ENCODE assay signal across 7 mouse cellular contexts in genomic region chr16:84835823-84836743, GRCm38 (mm10). TPM values are rescaled to one million over a fixed set of nuclear protein-coding genes. Genes with fewer than 3 reads are reported as not detected.
DNase-seq lines count a peak whose midpoint lies in the region; ATAC-seq and TF ChIP-seq lines count a peak whose summit lies in the region.

No protein-coding gene starts in this region.

- no peaks in the 10 kb centered on the region for H3K9me3 ChIP-seq in forebrain, embryonic 15.5 days
- H3K9me3 ChIP-seq in hindbrain, embryonic 11.5 days (ENCODE audit: control insufficient read depth, low read length) = no peaks in the 10 kb centered on the region

- intact Hi-C loops in left cerebral cortex, adult 2 months (cut with DNase I) = loop anchor here (1.0 to 10.0 kb wide), 2 partner anchors 101 to 339 kb away; partner anchors contain the start of genes App and Mrpl39

- TF ChIP-seq CTCF in left cerebral cortex, adult 2 months (IDR thresholded peaks at IDR 0.05) = no peak

- no peaks in the 10 kb centered on the region for H3K27me3 ChIP-seq in forebrain, embryonic 15.5 days
- H3K27me3 ChIP-seq in hindbrain, embryonic 11.5 days (ENCODE audit: control insufficient read depth, insufficient read depth, low read length) = no peaks in the 10 kb centered on the region

- 6% methylated on average over 29 of the region's 29 CpGs for WGBS in forebrain, embryonic 15.5 days
- WGBS in hindbrain, embryonic 11.5 days = 9% methylated on average over 28 of the region's 29 CpGs

- peak; percentile 15 for ATAC-seq in forebrain, embryonic 15.5 days (replicated peaks)
- ATAC-seq in hindbrain, embryonic 11.5 days (ENCODE audit: low FRiP score) = peak; percentile 11; the same call in 1 of the 2 replicates

- peak overlapping the region; percentile 96 for H3K9ac ChIP-seq in forebrain, embryonic 15.5 days (replicated peaks)
- peak overlapping the region; percentile 96 for H3K9ac ChIP-seq in hindbrain, embryonic 11.5 days (ENCODE audit: low read depth, low read length)

- peak overlapping the region; percentile 96 for H3K27ac ChIP-seq in brown adipose tissue, adult 24 weeks (replicated peaks; ENCODE audit: low read depth, low read length)
- peak overlapping the region; percentile 96 for H3K27ac ChIP-seq in forebrain, embryonic 15.5 days (replicated peaks)
- H3K27ac ChIP-seq in hindbrain, embryonic 11.5 days (ENCODE audit: low read depth, low read length) = peak overlapping the region; percentile 97
- H3K27ac ChIP-seq in left cerebral cortex, adult 2 months = peak overlapping the region; percentile 100

- peaks cover 13% of the 10 kb centered on the region for H3K4me1 ChIP-seq in brown adipose tissue, adult 24 weeks (ENCODE audit: control insufficient read depth, insufficient read depth, insufficient read length, low read length)
- H3K4me1 ChIP-seq in forebrain, embryonic 15.5 days = peaks cover 44% of the 10 kb centered on the region
- no peaks in the 10 kb centered on the region for H3K4me1 ChIP-seq in hindbrain, embryonic 11.5 days (replicated peaks; ENCODE audit: control insufficient read depth, insufficient read depth, low read length)

- peak overlapping the region; percentile 99 for H3K4me3 ChIP-seq in brown adipose tissue, adult 24 weeks (ENCODE audit: insufficient read depth, low read depth, low read length)
- H3K4me3 ChIP-seq in forebrain, embryonic 15.5 days = peak overlapping the region; percentile 88
- peak overlapping the region; percentile 95 for H3K4me3 ChIP-seq in hindbrain, embryonic 11.5 days (ENCODE audit: low read depth, low read length)
- H3K4me3 ChIP-seq in left cerebral cortex, adult 2 months = peak overlapping the region; percentile 100

- peaks cover 18% of the 10 kb centered on the region for H3K36me3 ChIP-seq in forebrain, embryonic 15.5 days
- H3K36me3 ChIP-seq in hindbrain, embryonic 11.5 days (ENCODE audit: control insufficient read depth, insufficient read depth, low read length) = no peaks in the 10 kb centered on the region

- peak overlapping the region; percentile 86 for H3K4me2 ChIP-seq in forebrain, embryonic 15.5 days (replicated peaks)
- H3K4me2 ChIP-seq in hindbrain, embryonic 11.5 days (replicated peaks; ENCODE audit: low read depth, low read length) = peak overlapping the region; percentile 55

- peak; percentile 56 for DNase-seq in MN1 (ENCODE audit: low spot score)
- peak; percentile 62 for DNase-seq in hindbrain, embryonic 11.5 days (ENCODE audit: low spot score)
- peak; percentile 21 to 34 for DNase-seq in left cerebral cortex, adult 2 months (ENCODE audit: extremely low spot score in 1 of 2, low spot score in 2 of 2)
- DNase-seq in lung, postnatal 4 days = peak; percentile 50 to 55
- DNase-seq in retina, postnatal 7 days (ENCODE audit: low read depth, low spot score) = peak; percentile 28

RNA-seq across cellular contexts. Expression of gene Atp5j, which starts 0.7 kb away (rescaled TPM):
- 659 and 718 TPM in 2 replicates for polyA plus RNA-seq in brown adipose tissue, adult 24 weeks (2012; ENCODE audit: insufficient read depth, insufficient read length, missing spikeins)
- 748 and 755 TPM in 2 replicates for polyA plus RNA-seq in forebrain, embryonic 15.5 days (2015; fragmentation: Nextera tagmentation; extraction: Ambion mirVana)
- polyA plus RNA-seq in hindbrain, embryonic 11.5 days (2014; fragmentation: Nextera tagmentation; extraction: Ambion mirVana) = 760 and 772 TPM in 2 replicates
- total RNA-seq in left cerebral cortex, adult 2 months (2021) = 100 to 1,000 TPM; 354 to 363 TPM

RNA-seq across cellular contexts. Expression of gene Gabpa, which starts 1.4 kb away (rescaled TPM):
- polyA plus RNA-seq in brown adipose tissue, adult 24 weeks (2012; ENCODE audit: insufficient read depth, insufficient read length, missing spikeins) = 45.9 and 68.9 TPM in 2 replicates
- polyA plus RNA-seq in forebrain, embryonic 15.5 days (2015; fragmentation: Nextera tagmentation; extraction: Ambion mirVana) = 26.4 and 26.9 TPM in 2 replicates
- polyA plus RNA-seq in hindbrain, embryonic 11.5 days (2014; fragmentation: Nextera tagmentation; extraction: Ambion mirVana) = 34.8 and 40.3 TPM in 2 replicates
- total RNA-seq in left cerebral cortex, adult 2 months (2021) = 10 to 100 TPM; 18.2 to 22.2 TPM

Comparison
In these comparisons a context has a peak if more than half of its experiments do, and no peak if none do; other contexts are left out.
1. Peak in every context shown above with its lines: DNase-seq, ATAC-seq, H3K4me3 ChIP-seq and H3K27ac ChIP-seq.